Comparison of ENCODE assay signal across 21 mouse cellular contexts in genomic region chr15:83134671-83135070, GRCm38 (mm10). TPM values are rescaled to one million over a fixed set of nuclear protein-coding genes. Genes with fewer than 3 reads are reported as not detected.
DNase-seq lines count a peak whose midpoint lies in the region; TF ChIP-seq lines count a peak whose summit lies in the region.
"Had no signal": no experiment of that assay in that cellular context is flagged by ENCODE, and none has a peak within 500 bp of the region (broad histone marks: within the 10 kb centered on the region; RNA-seq: fewer than 3 reads in every experiment).

No protein-coding gene starts in this region.

- DNase-seq in gastrocnemius, adult 18-20 months (ENCODE audit: low spot score): peak; percentile 79
- no peak for DNase-seq in gastrocnemius, postnatal 25 days
- DNase-seq in MN1 (ENCODE audit: low spot score): peak; percentile 72
- DNase-seq in skeletal muscle tissue, adult 2 months (ENCODE audit: low read depth, low spot score): peak; percentile 49
- no peak for DNase-seq in left cerebral cortex, adult 8-10 months (ENCODE audit: low spot score in 2 of 2)
- DNase-seq: cerebellum, adult 11-12 months; cerebellum, adult 8-10 months; cerebellum, postnatal 10 days; forebrain, postnatal 0 days; gastrocnemius, postnatal 14 days; heart, adult 18-20 months; heart, postnatal 10 days; heart, postnatal 36 days; kidney, adult 11 months had no signal

- no peak for TF ChIP-seq POLR2A in bone marrow macrophage, adult 2 months (IDR thresholded peaks at IDR 0.05; ENCODE audit: borderline replicate concordance, low read depth, low read length)

- H3K4me1 ChIP-seq in bone marrow macrophage, adult 2 months (ENCODE audit: control insufficient read depth, insufficient read depth, low read length): peaks cover 28% of the 10 kb centered on the region
- H3K4me1 ChIP-seq: forebrain, embryonic 10.5 days; heart, embryonic 12.5 days; heart, embryonic 15.5 days; hindbrain, embryonic 10.5 days; hindbrain, embryonic 13.5 days; intestine, embryonic 15.5 days had no signal

- H3K4me3 ChIP-seq in bone marrow macrophage, adult 2 months (ENCODE audit: insufficient read depth, low read length): no peak overlapping the region
- H3K4me3 ChIP-seq: forebrain, embryonic 10.5 days; heart, embryonic 12.5 days; heart, embryonic 15.5 days; hindbrain, embryonic 10.5 days; hindbrain, embryonic 13.5 days; intestine, embryonic 15.5 days had no signal

- no peak for TF ChIP-seq CTCF in bone marrow macrophage, adult 2 months (IDR thresholded peaks at IDR 0.05; ENCODE audit: low read depth, low read length)

- peak overlapping the region; percentile 47 for H3K27ac ChIP-seq in bone marrow macrophage, adult 2 months (ENCODE audit: insufficient read depth, low read depth, low read length)
- H3K27ac ChIP-seq: forebrain, embryonic 10.5 days; heart, embryonic 15.5 days; hindbrain, embryonic 10.5 days; hindbrain, embryonic 13.5 days; intestine, embryonic 15.5 days had no signal

RNA-seq across cellular contexts. Expression of gene Rrp7a, which starts 12.1 kb away (rescaled TPM):
- total RNA-seq in gastrocnemius, adult 18-20 months (2021): 10 to 100 TPM; 37.4 to 46.5 TPM
- total RNA-seq in gastrocnemius, postnatal 25 days (2021): 10 to 100 TPM; 41.8 to 42.8 TPM
- 54.1 and 66.1 TPM in 2 replicates for polyA plus RNA-seq in bone marrow macrophage, adult 2 months (2012; ENCODE audit: insufficient read depth, insufficient read length, missing spikeins)
- 100 to 1,000 TPM; 128 to 155 (median 146) TPM for total RNA-seq in left cerebral cortex, adult 8-10 months (2022)

RNA-seq across cellular contexts. Expression of gene Poldip3, which starts 14.5 kb away (rescaled TPM):
- total RNA-seq in gastrocnemius, adult 18-20 months (2021): 10 to 100 TPM; 15.7 to 17.1 TPM
- 10 to 100 TPM; 16.7 to 16.9 TPM for total RNA-seq in gastrocnemius, postnatal 25 days (2021)
- polyA plus RNA-seq in bone marrow macrophage, adult 2 months (2012; ENCODE audit: insufficient read depth, insufficient read length, missing spikeins): 57.9 and 64.2 TPM in 2 replicates
- total RNA-seq in left cerebral cortex, adult 8-10 months (2022): 10 to 100 TPM; 93.8 to 98.2 (median 96.0) TPM

RNA-seq across cellular contexts. Expression of gene Cyb5r3, which starts 37.7 kb away (rescaled TPM):
- total RNA-seq in gastrocnemius, adult 18-20 months (2021): 10 to 100 TPM; 40.3 to 50.1 TPM
- 10 to 100 TPM; 47.0 to 65.7 TPM for total RNA-seq in gastrocnemius, postnatal 25 days (2021)
- polyA plus RNA-seq in bone marrow macrophage, adult 2 months (2012; ENCODE audit: insufficient read depth, insufficient read length, missing spikeins): 101 and 112 TPM in 2 replicates
- total RNA-seq in left cerebral cortex, adult 8-10 months (2022): 10 to 100 TPM; 74.6 to 85.7 (median 80.2) TPM

RNA-seq across cellular contexts. Expression of gene Serhl, which starts 45.4 kb away (rescaled TPM):
- total RNA-seq in gastrocnemius, adult 18-20 months (2021): 10 to 100 TPM; 26.9 to 33.9 TPM
- 10 to 100 TPM; 27.0 to 28.4 TPM for total RNA-seq in gastrocnemius, postnatal 25 days (2021)
- polyA plus RNA-seq in bone marrow macrophage, adult 2 months (2012; ENCODE audit: insufficient read depth, insufficient read length, missing spikeins): 36.2 and 40.8 TPM in 2 replicates
- 10 to 100 TPM in 2 of 4 experiments, 1 to 10 TPM in 2; 8.6 to 12.4 (median 10.0) TPM for total RNA-seq in left cerebral cortex, adult 8-10 months (2022)

Comparison
In these comparisons a context has a peak if more than half of its experiments do, and no peak if none do; other contexts are left out.
1. DNase-seq: peak in gastrocnemius, adult 18-20 months (single experiment), MN1 (single experiment) and skeletal muscle tissue, adult 2 months (single experiment); none in gastrocnemius, postnatal 25 days (single experiment) and left cerebral cortex, adult 8-10 months (0 of 2).
2. RNA of gene Poldip3, which starts 14.5 kb away (total RNA-seq): 93.8 to 98.2 TPM in left cerebral cortex, adult 8-10 months; 15.7 to 17.1 TPM in gastrocnemius, adult 18-20 months and 16.7 to 16.9 TPM in gastrocnemius, postnatal 25 days; every median in the first group is over 4 times any median in the second.